Mouse (Mus musculus) stomach, embryonic 15.5 days (tissue): ENCODE measurements around the gene Mrps36. TPM values are rescaled to one million over a fixed set of nuclear protein-coding genes. Genes with fewer than 3 reads are reported as not detected.
"Not testable (repeated sequence)": the region's sequence is repeated elsewhere in the genome, so short reads cannot be mapped to it uniquely, and the experiment has no call there.

ENCODE experiments used
- ATAC-seq: fragments of 200-750 bp; cut with Nextera tagmentation; 2 replicates; pipeline ENCODE4 v1.8.0; 2017; ENCODE audit warnings: low read depth, moderate number of reproducible peaks, moderate TSS enrichment; ENCODE audit not compliant: insufficient read depth, low FRiP score
- H3K27ac ChIP-seq: fragments of 300-500 bp; sonication (generic); 2 replicates; pipeline ENCODE4 v1.5.1; 2015; ENCODE audit warnings: mild to moderate bottlenecking, inconsistent platforms
- H3K27me3 ChIP-seq: fragments of 300-500 bp; sonication (generic); replicated peaks from 2 replicates; pipeline ENCODE4 v1.6.1; 2015; ENCODE audit warnings: inconsistent platforms
- H3K36me3 ChIP-seq: fragments of 300-500 bp; sonication (generic); 2 replicates; pipeline ENCODE4 v1.6.1; 2015; ENCODE audit warnings: inconsistent platforms
- H3K4me1 ChIP-seq: fragments of 300-500 bp; sonication (generic); 2 replicates; pipeline ENCODE4 v1.6.1; 2015; ENCODE audit warnings: inconsistent platforms
- H3K4me2 ChIP-seq: fragments of 300-500 bp; sonication (generic); 2 replicates; pipeline ENCODE4 v1.6.1; 2015; ENCODE audit warnings: mild to moderate bottlenecking, inconsistent platforms
- H3K4me3 ChIP-seq: fragments of 300-500 bp; sonication (generic); replicated peaks from 2 replicates; pipeline ENCODE4 v1.5.1; 2015; ENCODE audit warnings: inconsistent platforms
- H3K9ac ChIP-seq: fragments of 300-500 bp; sonication (generic); 2 replicates; pipeline ENCODE4 v1.6.1; 2015; ENCODE audit warnings: inconsistent platforms
- H3K9me3 ChIP-seq: fragments of 300-500 bp; sonication (generic); 2 replicates; pipeline ENCODE4 v1.6.1; 2016; ENCODE audit warnings: inconsistent platforms
- WGBS: fragments of 180-500 bp; shearing (Covaris S2); methylation state at CpG from one replicate; pipeline ENCODE4 v1.1.7; 2015; 5-methylcytosine and 5-hydroxymethylcytosine counted together
- polyA plus RNA-seq: library from polyadenylated mRNA; unstranded; fragments of >200 nt; fragmentation: Nextera tagmentation; extraction: Ambion mirVana; gene quantifications from 2 replicates; pipeline ENCODE4 v1.2.1, GENCODE M21; 2015

The Mrps36 gene
- polyA plus RNA-seq, result 184 TPM in 2 replicates

- H3K9ac ChIP-seq, result peak within 1 kb of the TSS; percentile 77
- H3K9me3 ChIP-seq, result no peaks in the 10 kb centered on the region
- H3K36me3 ChIP-seq, result no peaks in the 10 kb centered on the region
- H3K4me1 ChIP-seq, result peaks cover 8% of the 10 kb centered on the region; the same call in 1 of the 2 replicates
- H3K4me3 ChIP-seq, result peak within 1 kb of the TSS; percentile 92
- WGBS, result under 1% methylated on average over 52 of the region's 52 CpGs
- peak; percentile 95 for ATAC-seq
- H3K4me2 ChIP-seq, result peak within 1 kb of the TSS; percentile 63
- no peaks in the 10 kb centered on the region for H3K27me3 ChIP-seq
- peak within 1 kb of the TSS; percentile 98 for H3K27ac ChIP-seq
These were observed at the start of gene Mrps36 for GRCm38 (mm10) chr13:100744036-100744744. TSS of gene Mrps36 (minus strand) at chr13:100744659.

- Histone ChIP-seq H3K27ac (no peak overlapping the region), H3K4me3 (no peak overlapping the region), H3K4me1 (0 out of 2 replicates have a peak, but pooled peaks cover 6% of the 10 kb centered on the region), H3K9ac (no peak overlapping the region), H3K9me3 (no peaks in the 10 kb centered on the region), H3K36me3 (no peaks in the 10 kb centered on the region), H3K27me3 (no peaks in the 10 kb centered on the region), H3K4me2 (no peak overlapping the region)
- ATAC-seq, result no peak
- WGBS, result 73% methylated on average over 3 of the region's 3 CpGs
These were observed 44.6 kb upstream of the Mrps36 start for GRCm38 (mm10) chr13:100789083-100789482.

- peaks cover 13% of the 10 kb centered on the region for H3K4me1 ChIP-seq
- 90% methylated on average over 11 of the region's 14 CpGs for WGBS
- not testable (repeated sequence) for H3K27ac ChIP-seq, ATAC-seq, H3K36me3 ChIP-seq, H3K9me3 ChIP-seq, H3K4me3 ChIP-seq, H3K4me2 ChIP-seq, H3K9ac ChIP-seq, H3K27me3 ChIP-seq
These were observed 43.6 kb upstream of the Mrps36 start for GRCm38 (mm10) chr13:100788057-100788456.

- ATAC-seq, result no peak
These were observed 43.0 kb upstream of the Mrps36 start for GRCm38 (mm10) chr13:100787316-100788010.

GRCm38 (mm10) chr13:100786414-100786867, 42.0 kb upstream of the Mrps36 start, which contains the start of gene Ccnb1:
TSS of gene Ccnb1 (minus strand) at chr13:100786570.
- Histone ChIP-seq H3K4me2 (peak within 1 kb of the TSS; percentile 87), H3K36me3 (no peaks in the 10 kb centered on the region), H3K4me3 (peak within 1 kb of the TSS; percentile 93), H3K9me3 (no peaks in the 10 kb centered on the region), H3K4me1 (peaks cover 13% of the 10 kb centered on the region), H3K27me3 (no peaks in the 10 kb centered on the region), H3K27ac (peak within 1 kb of the TSS; percentile 74), H3K9ac (peak within 1 kb of the TSS; percentile 73)
- under 1% methylated on average over 35 of the region's 35 CpGs for WGBS
- peak; percentile 98 for ATAC-seq

More at GRCm38 (mm10) chr13:100787316-100788010, 43.0 kb upstream of the Mrps36 start:
- no peak overlapping the region for H3K4me3 ChIP-seq
- no peak overlapping the region for H3K27ac ChIP-seq
- H3K9me3 ChIP-seq, result no peaks in the 10 kb centered on the region
- peaks cover 13% of the 10 kb centered on the region for H3K4me1 ChIP-seq
- H3K9ac ChIP-seq, result no peak overlapping the region
- no peaks in the 10 kb centered on the region for H3K36me3 ChIP-seq
- 64% methylated on average over 6 of the region's 6 CpGs for WGBS
- H3K4me2 ChIP-seq, result no peak overlapping the region
- H3K27me3 ChIP-seq, result no peaks in the 10 kb centered on the region

- peak overlapping the region; percentile 73 for H3K9ac ChIP-seq
- H3K27me3 ChIP-seq, result no peaks in the 10 kb centered on the region
- WGBS, result under 1% methylated on average over 30 of the region's 30 CpGs
- H3K4me3 ChIP-seq, result peak overlapping the region; percentile 93
- H3K36me3 ChIP-seq, result 0 out of 2 replicates have a peak, but pooled peaks cover under 1% of the 10 kb centered on the region
- H3K4me1 ChIP-seq, result peaks cover 13% of the 10 kb centered on the region
- peak overlapping the region; percentile 74 for H3K27ac ChIP-seq
- ATAC-seq, result no peak
- no peaks in the 10 kb centered on the region for H3K9me3 ChIP-seq
- peak overlapping the region; percentile 87 for H3K4me2 ChIP-seq
These were observed 41.5 kb upstream of the Mrps36 start for GRCm38 (mm10) chr13:100785806-100786413.

GRCm38 (mm10) chr13:100777491-100777890, 33.0 kb upstream of the Mrps36 start:
- H3K27me3 ChIP-seq, result no peaks in the 10 kb centered on the region
- no peak overlapping the region for H3K4me3 ChIP-seq
- H3K27ac ChIP-seq, result no peak overlapping the region
- peak; percentile 59; the same call in 1 of the 2 replicates for ATAC-seq
- no peaks in the 10 kb centered on the region for H3K9me3 ChIP-seq
- no peak overlapping the region for H3K9ac ChIP-seq
- WGBS, result 57% methylated on average over 3 of the region's 3 CpGs
- H3K4me1 ChIP-seq, result peaks cover 3% of the 10 kb centered on the region
- H3K4me2 ChIP-seq, result no peak overlapping the region
- peaks cover 12% of the 10 kb centered on the region; the same call in 1 of the 2 replicates for H3K36me3 ChIP-seq

- H3K4me3 ChIP-seq, result no peak overlapping the region
- peak overlapping the region; percentile 88; the same call in 1 of the 2 replicates for H3K4me2 ChIP-seq
These were observed 32.3 kb upstream of the Mrps36 start for GRCm38 (mm10) chr13:100776710-100777109.

GRCm38 (mm10) chr13:100776056-100776419, 31.6 kb upstream of the Mrps36 start:
- ATAC-seq, result no peak; the same call in 1 of the 2 replicates
- Histone ChIP-seq H3K27me3 (no peaks in the 10 kb centered on the region), H3K4me1 (peaks cover 3% of the 10 kb centered on the region), H3K4me2 (peak overlapping the region; percentile 88), H3K9ac (peak overlapping the region; percentile 75; the same call in 1 of the 2 replicates), H3K9me3 (no peaks in the 10 kb centered on the region), H3K36me3 (peaks cover 15% of the 10 kb centered on the region), H3K27ac (peak overlapping the region; percentile 36; the same call in 1 of the 2 replicates), H3K4me3 (peak overlapping the region; percentile 84)
- 8% methylated on average over 8 of the region's 8 CpGs for WGBS

More at GRCm38 (mm10) chr13:100776710-100777109, 32.3 kb upstream of the Mrps36 start:
- Histone ChIP-seq H3K9me3 (no peaks in the 10 kb centered on the region), H3K36me3 (peaks cover 12% of the 10 kb centered on the region), H3K4me1 (peaks cover 3% of the 10 kb centered on the region), H3K9ac (no peak overlapping the region), H3K27me3 (no peaks in the 10 kb centered on the region), H3K27ac (no peak overlapping the region)
- ATAC-seq, result no peak
- 58% methylated on average over 6 of the region's 6 CpGs for WGBS

GRCm38 (mm10) chr13:100775252-100776055, 31.0 kb upstream of the Mrps36 start, which contains the start of gene Cenph:
TSS of gene Cenph (minus strand) at chr13:100775899.
- Histone ChIP-seq H3K9me3 (no peaks in the 10 kb centered on the region), H3K4me1 (peaks cover 3% of the 10 kb centered on the region), H3K27ac (peak within 1 kb of the TSS; percentile 36; the same call in 1 of the 2 replicates), H3K4me2 (peak within 1 kb of the TSS; percentile 88), H3K27me3 (no peaks in the 10 kb centered on the region), H3K9ac (peak within 1 kb of the TSS; percentile 75), H3K4me3 (peak within 1 kb of the TSS; percentile 84), H3K36me3 (peaks cover 13% of the 10 kb centered on the region)
- WGBS, result under 1% methylated on average over 46 of the region's 46 CpGs
- ATAC-seq, result peak; percentile 87

- H3K9ac ChIP-seq, result peak overlapping the region; percentile 75; the same call in 1 of the 2 replicates
These were observed 30.2 kb upstream of the Mrps36 start for GRCm38 (mm10) chr13:100774704-100775103.

More at GRCm38 (mm10) chr13:100774704-100775103, 30.2 kb upstream of the Mrps36 start:
- Histone ChIP-seq H3K9me3 (no peaks in the 10 kb centered on the region), H3K27ac (no peak overlapping the region), H3K27me3 (no peaks in the 10 kb centered on the region), H3K4me3 (peak overlapping the region; percentile 84), H3K4me1 (peaks cover 3% of the 10 kb centered on the region), H3K36me3 (peaks cover 11% of the 10 kb centered on the region), H3K4me2 (peak overlapping the region; percentile 88)
- ATAC-seq, result no peak
